Mouse (Mus musculus): ENCODE results near the gene Gm49721.
"Not testable (repeated sequence)": the region's sequence is repeated elsewhere in the genome, so short reads cannot be mapped to it uniquely, and the experiment has no call there.

DNA sequence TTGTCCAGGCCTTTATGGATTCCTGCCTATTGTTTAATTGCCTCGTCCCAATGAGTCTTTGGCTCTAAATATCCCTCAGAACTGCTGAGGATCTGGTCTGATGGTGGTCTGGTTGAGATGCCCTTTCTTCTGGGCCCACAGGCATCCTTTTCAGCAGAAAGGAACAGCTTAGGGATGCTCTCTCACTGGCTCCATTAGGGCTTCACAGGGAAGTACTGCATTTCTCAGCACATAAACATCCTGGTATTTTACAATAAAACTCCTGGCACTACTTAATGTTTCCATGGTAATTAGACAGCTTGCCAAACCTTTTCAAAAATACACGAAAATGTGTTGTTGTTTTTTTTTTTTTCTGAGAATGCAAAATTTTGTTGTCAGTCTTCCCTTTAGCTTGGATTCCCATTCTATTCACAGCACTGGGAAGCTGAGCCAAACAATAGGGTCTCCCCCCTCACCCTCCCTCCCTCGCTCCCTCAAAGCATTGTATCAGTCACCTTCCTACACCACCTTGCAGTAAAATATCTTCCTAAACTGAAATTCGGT, 90.4 kb downstream of the Gm49721 start:
- TF ChIP-seq CTCF (IDR thresholded peaks at IDR 0.05; ENCODE audit: low read depth, low read length); POLR2A (IDR thresholded peaks at IDR 0.05; ENCODE audit: extremely low read depth, insufficient read depth, low read length): not testable (repeated sequence)

All from liver, adult 2 months (tissue).